Mouse (Mus musculus): ENCODE results near the gene Cacna2d3.

GRCm38 (mm10) chr14:29657006-29657405 lies 64.7 kb downstream of the Cacna2d3 start:
- TF ChIP-seq CTCF (IDR thresholded peaks at IDR 0.05; ENCODE audit: low read depth) (no peak), EP300 (IDR thresholded peaks at IDR 0.05; ENCODE audit: low read depth) (no peak)

Measured in liver, embryonic 14.5 days (tissue).